Mouse (Mus musculus): ENCODE measurements around the gene Plgrkt.

Gene Plgrkt

DNA sequence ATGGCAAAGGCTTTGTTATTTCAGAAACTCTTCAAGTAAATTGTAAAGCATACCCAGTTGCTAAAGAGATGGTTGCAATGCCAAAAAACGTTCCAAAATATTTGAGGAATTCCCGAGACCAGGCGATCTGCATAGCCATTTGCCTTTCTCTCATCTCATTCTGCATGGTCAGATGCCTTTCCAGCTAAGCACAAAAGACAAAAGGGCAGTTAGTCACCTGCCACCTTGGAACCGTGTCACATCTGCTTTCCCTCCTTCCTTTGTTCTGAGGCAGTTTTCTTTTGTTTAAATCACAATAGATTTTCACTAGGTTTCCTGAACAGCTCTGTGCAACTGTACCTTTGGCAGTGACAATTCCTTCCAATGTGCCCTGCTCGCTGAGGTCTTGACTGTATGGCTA lies 16.2 kb downstream of the Plgrkt start:
- no peak for DNase-seq

DNA sequence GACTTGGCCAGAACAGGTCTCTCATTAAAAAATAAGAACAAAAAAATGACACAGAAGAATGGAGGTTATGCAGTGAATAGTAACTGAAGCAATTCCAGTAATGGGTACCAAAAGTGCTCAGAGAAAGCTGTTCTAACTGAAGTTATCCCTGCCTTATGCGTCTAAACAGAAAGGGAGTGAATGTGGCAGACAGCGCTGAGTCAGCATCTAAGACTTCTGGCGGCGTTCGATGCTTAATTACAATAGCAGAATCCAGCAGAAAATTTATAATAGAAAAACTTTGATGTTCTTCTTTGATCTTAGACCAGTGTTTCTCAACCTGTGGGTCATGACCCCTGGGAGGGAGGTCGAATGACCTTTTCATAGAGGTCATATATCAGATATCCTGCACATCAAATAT lies 21.6 kb downstream of the Plgrkt start:
- no peak for DNase-seq

DNA sequence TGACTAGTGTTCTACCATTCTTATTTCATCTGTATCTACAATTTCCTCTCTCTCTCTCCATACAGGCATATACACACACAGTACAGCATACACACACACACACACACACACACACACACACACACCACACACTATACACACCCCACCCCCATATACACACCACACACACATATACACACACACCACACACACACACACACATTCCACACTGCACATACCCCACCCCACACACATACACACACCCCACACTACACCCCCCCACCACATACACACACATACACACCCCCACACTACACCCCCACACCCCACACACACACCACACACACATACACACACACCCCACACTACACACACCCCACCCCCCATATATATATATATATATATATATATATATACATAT lies 22.3 kb downstream of the Plgrkt start:
- DNase-seq: no peak

DNA sequence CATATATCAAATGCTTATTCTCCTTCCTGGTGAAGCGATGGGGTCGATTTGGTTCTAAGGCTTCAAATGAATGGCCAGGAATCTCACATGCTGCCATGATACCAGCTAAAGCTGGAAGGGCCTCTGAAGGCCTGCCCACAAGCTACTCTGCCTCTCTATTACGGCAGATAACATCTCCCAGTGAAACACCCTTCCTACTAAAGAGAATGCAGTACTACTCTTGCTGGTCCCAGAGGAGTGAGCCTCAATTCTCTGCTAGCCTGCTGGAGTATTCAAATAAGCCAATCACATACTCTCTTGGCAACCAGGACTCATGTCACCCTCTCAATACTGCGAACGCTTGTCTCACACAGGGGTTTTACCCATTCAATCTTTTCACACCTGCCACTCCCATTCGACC lies 24.9 kb downstream of the Plgrkt start:
- no peak for DNase-seq

DNA sequence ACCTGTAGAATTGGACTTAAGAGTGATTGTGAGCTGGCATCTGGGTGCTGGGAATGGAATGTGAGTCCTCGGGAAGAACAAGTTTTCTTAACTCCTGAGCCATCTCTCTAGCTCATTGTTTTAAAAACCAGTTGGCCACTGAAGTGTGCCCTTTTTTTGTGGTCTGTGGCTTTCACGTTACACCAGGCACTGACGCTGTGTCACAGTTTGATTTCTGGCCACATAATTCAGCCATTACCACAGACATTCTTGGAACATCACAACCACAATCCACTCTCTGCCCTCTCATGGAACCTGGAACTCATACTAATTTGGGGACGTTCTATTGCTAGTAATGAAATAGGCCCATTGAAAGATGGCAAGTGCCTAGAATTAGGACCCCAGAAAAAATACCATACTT lies 26.2 kb downstream of the Plgrkt start:
- no peak for DNase-seq

DNA sequence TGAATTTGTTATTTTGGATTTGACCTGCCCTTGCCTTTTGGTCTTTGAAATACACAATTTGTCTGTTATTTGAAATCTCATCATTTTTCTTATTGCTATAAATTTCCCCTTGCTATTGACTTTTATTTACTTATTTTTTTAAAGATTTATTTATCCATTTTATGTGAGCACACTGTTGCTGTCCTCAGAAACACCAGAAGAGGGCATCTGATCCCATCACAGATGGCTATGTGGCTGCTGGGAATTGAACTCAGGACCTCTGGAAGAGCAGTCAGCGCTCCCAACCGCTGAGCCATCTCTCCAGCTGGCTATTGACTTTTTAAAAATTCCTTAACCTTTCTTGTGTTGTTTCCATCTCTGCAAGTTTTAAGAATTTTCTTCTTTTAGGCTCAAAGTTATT lies 30.6 kb downstream of the Plgrkt start:
- DNase-seq: no peak

DNA sequence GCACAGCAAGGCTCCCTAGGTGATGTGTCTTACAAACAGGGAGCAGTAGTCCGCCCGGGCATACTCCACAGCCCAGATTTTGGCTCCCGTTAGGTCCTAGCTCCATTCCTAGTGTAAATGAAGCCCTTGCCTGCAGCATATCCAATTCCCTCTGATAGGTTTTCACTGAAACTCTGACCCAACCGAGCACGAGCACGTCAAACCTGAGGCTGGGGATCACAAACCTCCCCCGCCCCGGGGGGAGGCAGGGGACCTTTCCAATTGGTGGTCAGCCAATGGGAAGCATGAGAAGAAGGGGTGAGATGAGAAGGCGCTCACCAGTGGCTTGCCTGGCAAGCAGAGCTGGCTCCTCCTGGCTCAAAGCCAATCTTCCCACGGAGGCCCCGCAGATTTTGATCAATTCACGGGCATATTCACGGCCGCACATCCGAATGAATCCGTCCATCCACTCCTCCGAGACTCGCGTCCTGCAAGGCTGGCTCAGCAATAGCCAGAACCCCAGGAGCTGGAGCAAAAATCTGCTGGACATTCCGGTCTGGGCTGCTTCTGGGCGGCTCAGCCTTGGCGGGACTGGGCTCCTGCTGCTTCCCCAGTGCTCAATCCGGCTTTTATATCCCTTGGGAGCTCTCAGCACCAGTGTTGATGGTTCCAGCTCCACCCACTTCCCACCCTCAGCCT lies 33.0 kb downstream of the Plgrkt start, which contains the start of gene Rln1:
TSS of gene Rln1 (minus strand) at position 603 of the 678 bp plus-strand sequence.
- DNase-seq: peak; percentile 59

DNA sequence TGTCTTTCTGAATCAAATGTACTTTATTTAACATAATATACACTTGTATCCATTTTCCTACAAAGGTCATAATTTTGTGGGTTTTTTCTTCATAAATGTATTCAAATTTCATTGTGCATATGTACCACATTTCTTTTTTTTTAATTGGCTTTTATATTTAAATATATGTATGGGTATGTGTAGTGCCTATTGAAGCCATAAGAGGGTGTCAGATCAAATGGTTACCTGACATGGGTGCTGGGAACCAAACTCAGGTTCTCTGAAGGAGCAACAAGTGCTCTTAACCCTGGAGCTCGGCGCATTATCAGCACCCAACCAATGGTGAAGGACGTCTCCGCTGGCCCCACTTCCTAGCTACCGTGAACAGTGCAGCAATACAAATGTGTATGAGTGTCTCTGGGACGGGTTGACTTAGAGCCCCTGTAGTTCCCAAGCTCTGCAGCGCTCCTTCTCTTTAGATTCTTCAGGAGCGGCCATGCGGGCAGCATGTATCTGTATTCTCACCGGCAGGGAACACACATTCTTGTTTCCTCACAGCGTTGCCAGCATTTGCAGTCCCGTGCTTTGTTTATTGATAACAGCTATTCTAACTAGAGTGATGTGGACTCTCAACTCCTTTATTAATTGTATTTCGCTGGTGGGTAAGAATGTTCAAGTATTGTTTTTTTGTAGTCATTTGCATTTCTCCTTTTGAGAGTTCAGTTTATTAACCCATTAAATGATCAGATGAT lies 40.2 kb downstream of the Plgrkt start:
- no peak for DNase-seq

DNA sequence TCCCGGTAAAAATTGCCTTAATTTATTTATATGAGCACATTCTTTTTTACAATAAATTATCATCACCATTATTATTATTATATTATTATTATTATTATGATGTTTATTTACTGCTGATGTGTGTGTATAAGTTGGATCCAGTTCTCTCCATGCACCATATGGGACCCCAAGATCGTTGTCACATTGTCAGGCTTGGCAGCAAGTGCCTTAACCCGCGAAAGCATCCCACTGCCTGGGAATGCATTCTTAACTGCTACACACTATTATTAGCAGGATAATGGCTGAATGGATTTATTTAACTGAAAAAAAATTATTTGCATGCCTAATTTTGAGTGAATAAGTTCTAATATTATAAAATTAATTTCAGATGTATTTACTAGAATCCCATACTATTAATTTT lies 40.8 kb downstream of the Plgrkt start:
- DNase-seq: no peak

DNA sequence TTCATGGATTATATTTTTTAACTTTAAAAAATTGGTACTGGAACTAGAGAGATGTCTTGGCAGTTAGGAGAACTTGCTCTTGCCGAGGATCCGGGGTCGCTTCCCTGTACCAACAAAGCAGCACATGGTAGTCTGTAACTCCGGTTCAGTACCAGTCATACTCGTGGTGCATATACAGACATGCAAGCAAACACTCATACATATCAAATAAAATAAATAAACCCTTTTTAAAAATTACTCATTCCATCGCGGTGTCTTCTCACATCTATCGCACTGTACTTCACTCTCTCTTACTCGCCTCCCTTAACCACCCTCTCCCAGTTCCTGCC lies 41.4 kb downstream of the Plgrkt start:
- DNase-seq: no peak

DNA sequence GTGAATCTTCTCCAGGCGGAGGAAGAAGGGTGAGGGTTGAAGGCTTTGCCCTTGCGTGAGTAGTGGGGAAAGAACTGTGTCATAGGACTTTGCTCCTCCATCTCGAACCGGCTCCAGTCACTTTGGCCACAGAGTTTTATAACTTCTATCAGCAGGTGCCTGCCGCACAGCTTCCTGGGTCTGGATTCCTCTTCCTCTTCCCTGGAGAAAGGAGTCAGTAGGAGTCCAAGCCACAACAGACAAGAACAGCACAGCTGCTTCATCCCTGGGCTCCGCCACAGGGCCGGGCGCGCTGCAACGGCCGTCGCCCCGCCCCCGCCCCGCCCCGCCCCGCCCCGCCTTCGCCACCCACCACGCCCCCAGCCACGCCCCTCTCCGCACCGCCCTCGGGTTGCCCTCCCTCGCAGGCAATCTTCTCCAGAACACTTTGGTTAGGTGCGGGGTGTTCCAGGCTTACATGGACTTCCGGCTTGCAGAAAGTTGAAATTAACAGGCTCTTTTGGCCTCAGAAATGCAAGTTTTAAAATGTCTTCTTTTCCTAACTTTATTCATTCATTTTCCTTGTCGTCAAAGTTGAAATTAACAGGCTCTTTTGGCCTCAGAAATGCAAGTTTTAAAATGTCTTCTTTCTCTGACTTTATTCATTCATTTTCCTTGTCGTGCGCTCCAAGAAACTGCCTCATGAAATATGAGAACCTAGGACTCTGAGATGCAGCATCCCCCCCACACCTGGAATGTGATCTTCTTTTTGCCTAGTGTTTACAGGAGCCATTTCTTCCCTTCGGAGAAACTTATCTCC lies 41.9 kb downstream of the Plgrkt start, which contains the start of gene Insl6:
TSS of gene Insl6 (minus strand) at position 304 of the 799 bp plus-strand sequence.
- peak; percentile 42 for DNase-seq

DNA sequence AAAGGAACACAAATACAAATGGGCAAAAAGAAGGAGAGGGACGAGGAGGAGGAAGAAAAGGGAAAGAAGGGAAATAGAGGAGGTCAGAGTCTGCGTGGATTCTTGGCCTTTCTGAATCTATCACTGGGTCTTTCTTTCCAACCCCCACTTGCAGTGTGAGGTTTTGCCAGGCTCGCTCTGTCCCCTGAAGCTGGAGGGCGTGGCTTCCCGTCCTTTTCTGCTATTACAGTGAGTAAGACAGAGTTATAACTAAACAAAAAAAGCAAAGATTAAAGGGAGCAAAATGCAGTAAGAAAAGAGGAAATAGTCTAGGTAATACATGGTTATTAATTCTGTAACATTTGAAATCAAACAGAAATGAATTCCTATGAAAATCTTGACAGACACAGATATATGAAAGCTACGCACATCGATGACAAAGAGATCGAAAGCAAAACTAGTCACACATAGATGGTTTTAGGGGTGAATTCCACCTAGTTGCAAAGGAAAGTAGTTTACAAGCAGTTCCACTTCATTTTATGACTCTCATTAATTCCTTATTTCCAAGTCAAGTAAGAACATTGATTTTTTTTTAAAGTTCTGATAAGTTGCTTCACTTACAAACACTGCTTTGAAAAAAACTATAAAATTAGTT lies 43.7 kb downstream of the Plgrkt start:
- no peak for DNase-seq

DNA sequence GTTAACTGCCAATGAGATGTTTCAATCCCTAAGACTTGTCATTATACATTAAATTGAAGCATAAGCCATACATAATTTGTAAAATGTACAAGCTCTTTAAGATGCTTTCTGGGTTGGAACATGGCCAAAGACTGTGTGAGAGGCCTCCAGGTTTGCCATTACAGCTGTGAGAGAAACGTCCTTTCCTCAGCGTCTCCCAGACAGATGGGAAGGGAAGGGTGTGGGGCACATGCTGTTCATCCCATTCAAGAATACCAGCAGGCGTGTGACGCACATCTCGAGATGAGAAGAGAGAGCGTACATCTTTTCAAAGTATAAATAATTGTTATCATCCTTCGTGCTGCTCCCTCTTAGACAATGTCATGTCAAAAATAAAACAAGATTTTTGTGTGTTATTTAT lies 54.5 kb downstream of the Plgrkt start:
- DNase-seq: no peak

DNA sequence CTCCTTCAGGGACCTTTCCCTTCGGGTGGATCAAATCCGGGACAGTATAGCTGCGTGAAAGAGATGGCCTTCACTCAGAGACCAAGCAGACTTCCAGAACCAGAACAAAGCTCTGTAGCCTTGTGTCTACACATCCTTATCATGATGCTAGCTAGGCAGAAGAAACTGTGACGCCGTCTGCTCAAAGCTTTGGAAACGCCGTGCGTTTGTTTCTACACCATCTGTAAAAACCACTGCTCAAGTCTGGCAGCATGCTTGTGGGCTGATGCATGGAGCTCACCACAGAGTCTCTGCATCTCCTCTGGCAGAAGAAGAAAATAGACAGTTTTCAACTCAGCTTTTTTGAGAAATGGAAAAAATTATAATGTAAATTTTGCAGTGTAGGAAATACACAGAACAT lies 55.4 kb downstream of the Plgrkt start:
- no peak for DNase-seq

DNA sequence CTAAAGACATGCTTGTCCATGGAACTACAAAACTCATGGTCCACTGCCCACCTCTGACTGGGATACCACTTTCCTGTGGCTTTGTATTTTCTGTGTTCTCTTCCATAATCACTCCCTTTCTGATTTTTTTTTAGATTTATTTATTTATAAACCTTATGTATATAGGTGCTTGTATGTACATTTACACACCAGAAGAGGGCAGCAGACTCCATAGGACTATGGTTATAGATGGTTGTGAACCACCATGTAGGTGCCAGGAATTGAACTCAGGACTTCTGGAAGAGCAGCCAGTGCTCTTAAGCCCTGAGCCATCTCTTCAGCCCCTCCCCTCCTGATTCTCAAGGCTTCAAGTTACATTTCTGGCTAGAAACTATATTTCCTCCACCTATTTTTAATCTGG lies 58.4 kb downstream of the Plgrkt start:
- no peak for DNase-seq

DNA sequence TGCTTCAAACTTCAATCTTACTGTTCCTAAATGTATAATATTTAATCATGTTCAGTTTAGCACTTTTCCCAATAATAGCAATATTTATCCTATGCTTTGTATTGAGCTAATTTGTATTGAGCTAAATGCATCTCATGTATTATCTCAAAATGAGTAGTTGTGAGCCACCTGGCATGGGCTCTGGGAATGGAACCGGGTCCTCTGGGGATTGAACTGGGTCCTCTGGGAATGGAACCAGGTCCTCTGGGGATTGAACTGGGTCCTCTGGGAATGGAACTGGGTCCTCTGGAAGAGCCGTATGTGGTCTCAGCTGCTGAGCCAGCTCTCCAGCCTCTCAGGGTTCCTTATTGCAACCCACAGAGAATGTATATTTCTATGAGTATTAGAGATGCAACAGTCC lies 65.1 kb downstream of the Plgrkt start:
- no peak for DNase-seq

DNA sequence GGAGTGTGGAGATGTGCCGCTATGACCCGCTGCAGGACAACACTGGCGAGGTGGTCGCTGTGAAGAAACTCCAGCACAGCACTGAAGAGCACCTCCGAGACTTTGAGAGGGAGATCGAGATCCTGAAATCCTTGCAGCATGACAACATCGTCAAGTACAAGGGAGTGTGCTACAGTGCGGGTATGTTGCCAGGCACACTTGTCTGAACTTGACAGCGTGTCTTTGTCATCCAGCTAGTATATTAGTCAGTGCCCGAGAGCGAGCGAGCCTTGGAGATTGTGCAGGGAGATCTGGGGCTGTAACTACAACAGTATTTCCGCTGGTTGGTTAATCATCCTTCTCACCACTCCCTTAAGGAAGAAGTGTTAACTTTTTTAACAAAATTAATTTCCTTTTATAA lies 66.3 kb downstream of the Plgrkt start:
- no peak for DNase-seq
